Mouse (Mus musculus): ENCODE results near the gene Rtp1. TPM values are rescaled to one million over a fixed set of nuclear protein-coding genes. Genes with fewer than 3 reads are reported as not detected.

The Rtp1 gene
- not detected for total RNA-seq (2023)

DNA sequence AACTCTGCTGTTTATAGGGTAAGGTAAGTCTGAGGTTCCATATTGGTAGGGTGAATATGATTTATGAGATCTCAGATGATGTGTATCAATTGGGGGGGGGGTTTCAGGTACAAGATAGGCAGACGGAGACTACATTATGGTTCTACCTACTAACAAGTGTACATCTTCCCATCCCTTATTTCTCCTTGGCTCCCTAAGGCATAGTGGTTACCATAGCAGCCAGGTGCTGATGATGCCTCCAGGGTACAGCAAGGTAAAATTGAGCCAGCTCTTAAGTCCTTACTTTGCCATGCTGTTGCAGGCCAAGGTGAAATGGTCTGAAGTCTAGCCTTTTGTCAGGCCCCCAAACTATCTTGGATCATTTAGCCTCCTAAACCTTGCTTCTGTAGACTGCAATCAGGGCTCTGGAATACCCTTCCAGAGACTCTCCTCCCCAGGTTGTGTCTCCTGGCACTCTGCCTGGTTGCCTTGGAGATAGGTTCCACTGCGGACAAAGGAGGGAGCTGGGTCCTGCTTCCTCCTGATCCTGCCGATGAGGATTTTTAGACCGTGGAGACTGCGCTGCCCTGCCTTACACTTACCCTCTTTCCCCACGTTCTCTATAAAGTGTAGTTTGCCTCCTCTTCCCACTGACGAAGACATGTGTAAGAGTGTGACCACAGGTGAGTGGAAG is at the start of gene Rtp1:
Gene Rtp1 (plus strand): TSS at position 487 of the 673 bp plus-strand sequence.

Other genes with a start within 250 kb of the Rtp1 start
- gene St6gal1, start 204.4 kb upstream of the Rtp1 start, total RNA-seq (2023): 10 to 100 TPM; 22.0 to 38.8 TPM
- 10 to 100 TPM; 21.3 to 32.2 TPM for gene Rtp4, start 91.2 kb downstream of the Rtp1 start, total RNA-seq (2023)
- gene Masp1, start 91.7 kb downstream of the Rtp1 start, total RNA-seq (2023): not detected

All from monocyte, adult 59 days (primary cell).